Mouse (Mus musculus): Measurements from ENCODE around the gene Prdm16. TPM values are rescaled to one million over a fixed set of nuclear protein-coding genes. Genes with fewer than 3 reads are reported as not detected.

The Prdm16 gene
- polyA plus RNA-seq, 1 experiment from 2014 or later: 58.8 TPM

DNA sequence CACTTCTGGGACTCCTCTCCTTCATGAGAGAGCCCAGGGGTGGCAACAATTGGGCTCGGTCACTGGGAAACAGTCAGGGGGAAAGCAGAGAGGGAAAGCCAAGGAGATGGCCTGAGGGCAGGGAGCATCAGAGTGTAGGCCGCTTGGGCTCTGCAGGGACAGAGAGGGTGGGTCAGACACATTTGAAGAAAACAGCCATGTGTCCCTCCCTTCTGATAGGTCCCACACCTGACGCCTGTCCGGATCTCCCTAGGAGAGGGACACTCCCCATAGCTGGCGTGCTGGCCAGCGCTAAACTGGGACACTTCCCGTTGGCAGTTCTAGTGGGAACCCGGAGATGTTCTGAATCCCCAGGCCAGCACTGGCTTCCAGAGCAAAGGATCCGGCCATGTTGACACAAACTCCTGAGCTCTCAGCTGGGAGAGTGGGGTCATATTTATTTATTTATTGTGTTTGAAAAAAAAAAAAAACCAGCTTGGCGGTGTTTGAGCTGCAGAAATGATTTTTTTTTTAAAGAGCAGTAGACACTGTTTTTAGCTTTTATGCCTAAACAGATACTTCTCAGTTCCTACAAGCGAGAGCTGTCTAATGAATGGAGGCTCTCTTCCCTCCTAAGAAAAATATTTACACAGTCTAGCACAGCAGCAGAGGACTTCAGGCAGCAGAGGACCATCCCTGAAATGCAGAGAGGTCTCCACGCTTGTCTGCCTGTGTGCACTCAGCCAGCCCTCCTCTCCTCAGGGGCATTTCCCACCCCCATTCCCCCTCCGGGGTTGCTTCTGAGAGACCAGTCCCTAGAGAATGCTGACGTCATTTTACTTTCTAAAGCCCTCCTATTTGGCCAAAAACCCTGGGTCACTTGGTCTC, 154.7 kb downstream of the Prdm16 start:
- no peak overlapping the region; the same call in 1 of the 2 replicates for H3K9ac ChIP-seq
- ATAC-seq (ENCODE audit: low FRiP score, low read depth): no peak
- H3K9me3 ChIP-seq: no peaks in the 10 kb centered on the region
- H3K4me2 ChIP-seq (replicated peaks): no peak overlapping the region
- H3K4me1 ChIP-seq: peaks cover 79% of the 10 kb centered on the region
- H3K4me3 ChIP-seq: no peak overlapping the region
- 58% methylated on average over 14 of the region's 14 CpGs for WGBS
- H3K27ac ChIP-seq: peak overlapping the region; percentile 22; the same call in 1 of the 2 replicates
- H3K27me3 ChIP-seq: 0 out of 2 replicates have a peak, but pooled peaks cover 5% of the 10 kb centered on the region
- no peaks in the 10 kb centered on the region for H3K36me3 ChIP-seq

DNA sequence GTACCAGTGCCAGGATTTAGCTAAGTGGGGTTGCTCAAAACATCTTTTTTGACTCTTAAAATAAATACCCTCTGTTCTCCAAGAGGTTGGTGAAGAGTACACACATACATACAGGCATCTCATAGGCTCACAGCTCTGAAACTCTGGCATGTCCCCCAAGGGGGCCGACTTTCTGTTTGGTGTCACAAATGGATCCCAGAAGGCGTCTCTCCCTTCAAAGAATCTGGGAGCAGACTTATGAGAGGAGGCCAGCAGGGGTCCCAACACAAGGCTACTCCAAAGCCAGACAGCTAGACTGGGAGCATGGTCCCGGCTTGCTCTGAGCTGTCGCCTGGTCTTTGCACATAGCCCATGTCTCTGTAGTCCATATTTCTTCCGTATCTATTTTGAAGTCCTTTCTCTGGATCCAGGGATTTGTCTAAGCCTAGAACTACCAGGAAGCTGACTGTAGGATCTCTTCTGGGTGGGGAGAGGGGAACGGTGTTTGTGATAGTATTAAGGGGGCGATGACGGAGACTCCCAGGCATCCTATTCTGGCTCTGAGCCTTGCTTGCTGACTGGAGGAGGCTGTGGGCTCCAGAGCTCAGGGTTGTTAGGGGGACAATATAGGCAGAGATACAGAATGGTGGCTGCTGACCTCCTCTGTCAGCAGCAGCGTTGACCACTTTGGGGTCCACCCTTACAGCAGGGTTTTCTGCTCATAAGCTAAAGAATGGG, 156.0 kb downstream of the Prdm16 start:
- Histone ChIP-seq H3K27me3 (peaks cover 10% of the 10 kb centered on the region; the same call in 1 of the 2 replicates), H3K4me2 (replicated peaks) (no peak overlapping the region), H3K9ac (no peak overlapping the region), H3K27ac (peak overlapping the region; percentile 44; the same call in 1 of the 2 replicates), H3K36me3 (no peaks in the 10 kb centered on the region), H3K4me3 (no peak overlapping the region), H3K4me1 (peaks cover 81% of the 10 kb centered on the region), H3K9me3 (no peaks in the 10 kb centered on the region)
- 49% methylated on average over 9 of the region's 9 CpGs for WGBS
- no peak for ATAC-seq (ENCODE audit: low FRiP score, low read depth)

DNA sequence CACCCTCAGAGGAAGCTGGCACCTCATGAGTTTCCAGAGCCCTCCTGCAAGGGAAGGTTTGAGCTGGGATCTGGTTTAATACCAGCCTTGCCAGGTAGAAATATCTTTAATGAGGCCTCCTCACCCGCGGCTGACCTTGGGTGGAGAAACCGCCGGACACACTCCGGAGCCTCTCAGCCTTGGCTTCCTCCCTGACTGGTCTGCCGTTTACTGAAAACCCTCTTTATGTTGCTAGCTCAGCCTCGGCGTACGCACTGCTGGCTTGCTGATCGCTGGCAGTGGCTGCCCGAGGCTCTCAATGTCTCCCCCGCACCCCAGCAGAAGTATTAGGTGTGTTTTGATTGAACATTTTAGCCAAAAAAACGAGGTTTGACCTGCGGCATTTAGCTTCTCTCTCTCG, 156.5 kb downstream of the Prdm16 start:
- ATAC-seq (ENCODE audit: low FRiP score, low read depth): no peak
- H3K4me3 ChIP-seq: no peak overlapping the region
- 56% methylated on average over 15 of the region's 15 CpGs for WGBS
- H3K27me3 ChIP-seq: peaks cover 12% of the 10 kb centered on the region; the same call in 1 of the 2 replicates
- H3K36me3 ChIP-seq: no peaks in the 10 kb centered on the region
- H3K9me3 ChIP-seq: no peaks in the 10 kb centered on the region
- peaks cover 80% of the 10 kb centered on the region for H3K4me1 ChIP-seq
- H3K9ac ChIP-seq: no peak overlapping the region
- no peak overlapping the region for H3K27ac ChIP-seq
- H3K4me2 ChIP-seq (replicated peaks): no peak overlapping the region

DNA sequence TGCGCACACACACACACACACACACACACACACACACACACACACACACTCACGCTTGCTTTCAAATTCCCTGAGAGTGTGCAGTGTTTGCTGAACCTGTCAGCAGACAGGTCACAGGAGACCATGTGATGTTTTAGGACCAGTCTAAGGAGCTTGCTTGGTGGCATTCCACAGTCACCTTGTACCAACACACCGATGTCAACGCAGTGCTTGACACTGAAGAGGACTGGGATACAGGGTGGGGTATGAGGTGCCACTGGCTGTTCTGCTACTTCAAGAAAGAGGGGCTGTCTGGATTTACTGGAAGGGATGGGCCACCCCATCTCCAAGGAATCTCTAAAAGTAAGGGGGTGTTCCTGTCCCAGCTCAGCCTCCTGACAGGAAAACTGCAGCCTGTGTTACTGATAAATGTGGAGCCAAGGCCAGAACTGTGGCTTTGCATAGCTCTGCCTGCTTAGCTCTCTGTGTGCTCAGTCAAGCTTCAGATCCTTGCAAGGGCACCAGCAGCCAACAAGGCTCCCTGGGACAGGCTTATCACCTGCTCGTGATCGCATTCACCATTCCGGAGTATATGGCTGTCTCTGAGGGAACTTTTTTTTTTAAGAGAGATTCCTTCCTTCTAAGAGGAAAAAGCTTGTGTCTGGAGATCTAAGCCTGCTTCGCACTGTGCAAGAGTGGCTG, 157.6 kb downstream of the Prdm16 start:
- H3K27ac ChIP-seq: no peak overlapping the region
- no peak overlapping the region for H3K4me3 ChIP-seq
- no peaks in the 10 kb centered on the region for H3K9me3 ChIP-seq
- peaks cover 75% of the 10 kb centered on the region for H3K4me1 ChIP-seq
- no peak for ATAC-seq (ENCODE audit: low FRiP score, low read depth)
- H3K27me3 ChIP-seq: peaks cover 20% of the 10 kb centered on the region
- H3K36me3 ChIP-seq: 0 out of 2 replicates have a peak, but pooled peaks cover 3% of the 10 kb centered on the region
- H3K4me2 ChIP-seq (replicated peaks): no peak overlapping the region
- no peak overlapping the region for H3K9ac ChIP-seq
- 87% methylated on average over 8 of the region's 8 CpGs for WGBS

DNA sequence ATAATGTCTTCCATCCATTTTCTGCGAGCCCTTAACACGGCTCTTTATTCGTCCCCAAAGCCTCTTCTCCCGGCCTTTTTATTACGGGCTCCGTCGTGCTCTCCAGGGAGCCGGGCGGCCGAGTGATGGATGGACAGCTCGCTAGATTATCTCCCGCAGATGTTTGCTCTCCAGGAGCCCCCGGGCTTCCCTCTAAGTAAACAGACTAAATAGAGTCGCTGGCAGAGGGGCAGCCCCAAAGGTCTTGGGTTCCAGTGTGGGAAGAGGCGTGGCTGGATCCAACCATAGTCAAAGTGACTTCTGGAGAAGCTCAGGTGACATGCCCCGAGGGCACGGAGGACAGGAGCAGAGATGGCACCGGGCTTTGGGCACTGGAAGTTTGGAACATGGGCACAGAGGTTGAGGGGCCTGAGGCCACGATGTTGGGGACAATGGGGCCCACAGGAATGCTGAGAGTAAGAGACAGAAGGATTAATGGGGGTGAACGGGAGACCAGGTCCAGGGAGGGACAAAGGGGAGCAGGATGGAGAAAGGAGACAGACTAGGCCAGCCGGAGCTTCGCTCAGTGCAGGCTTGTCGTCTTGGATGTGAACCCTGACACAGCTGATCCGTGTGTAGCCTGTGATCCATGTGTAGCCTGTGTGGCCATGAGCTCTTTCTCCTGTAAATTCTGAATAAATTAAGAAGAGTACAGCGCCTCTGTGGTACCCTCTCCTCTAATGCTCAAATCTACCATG, 162.9 kb downstream of the Prdm16 start:
- Histone ChIP-seq H3K4me3 (no peak overlapping the region), H3K27me3 (peaks cover 24% of the 10 kb centered on the region), H3K4me2 (replicated peaks) (no peak overlapping the region), H3K27ac (no peak overlapping the region), H3K9me3 (no peaks in the 10 kb centered on the region), H3K4me1 (peaks cover 70% of the 10 kb centered on the region), H3K9ac (no peak overlapping the region), H3K36me3 (0 out of 2 replicates have a peak, but pooled peaks cover 3% of the 10 kb centered on the region)
- WGBS: 24% methylated on average over 25 of the region's 25 CpGs
- no peak for ATAC-seq (ENCODE audit: low FRiP score, low read depth)

DNA sequence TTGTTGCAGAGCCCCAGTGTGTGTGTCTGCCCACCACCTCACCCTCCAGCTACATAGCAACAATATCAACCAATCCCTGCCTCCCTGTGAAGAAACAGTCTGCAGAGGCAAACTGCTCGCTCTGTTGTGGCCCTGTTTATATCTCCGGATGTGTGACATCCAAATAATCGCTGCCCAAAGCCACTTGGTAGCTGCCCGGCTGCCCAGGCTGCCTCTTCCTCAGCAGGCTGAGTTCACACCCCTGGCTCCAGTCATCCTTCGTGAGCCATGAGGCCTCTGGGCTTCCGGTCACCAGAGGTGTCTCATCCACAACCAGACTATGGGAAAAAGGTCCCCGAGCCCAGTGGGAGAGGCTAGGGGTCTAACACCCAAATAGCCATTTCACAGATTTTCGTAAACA, 164.1 kb downstream of the Prdm16 start:
- ATAC-seq (ENCODE audit: low FRiP score, low read depth): no peak
- Histone ChIP-seq H3K4me2 (replicated peaks) (no peak overlapping the region), H3K9me3 (no peaks in the 10 kb centered on the region), H3K27me3 (peaks cover 24% of the 10 kb centered on the region), H3K27ac (no peak overlapping the region), H3K36me3 (0 out of 2 replicates have a peak, but pooled peaks cover 3% of the 10 kb centered on the region), H3K4me1 (peaks cover 63% of the 10 kb centered on the region), H3K9ac (no peak overlapping the region), H3K4me3 (no peak overlapping the region)
- 26% methylated on average over 8 of the region's 8 CpGs for WGBS

DNA sequence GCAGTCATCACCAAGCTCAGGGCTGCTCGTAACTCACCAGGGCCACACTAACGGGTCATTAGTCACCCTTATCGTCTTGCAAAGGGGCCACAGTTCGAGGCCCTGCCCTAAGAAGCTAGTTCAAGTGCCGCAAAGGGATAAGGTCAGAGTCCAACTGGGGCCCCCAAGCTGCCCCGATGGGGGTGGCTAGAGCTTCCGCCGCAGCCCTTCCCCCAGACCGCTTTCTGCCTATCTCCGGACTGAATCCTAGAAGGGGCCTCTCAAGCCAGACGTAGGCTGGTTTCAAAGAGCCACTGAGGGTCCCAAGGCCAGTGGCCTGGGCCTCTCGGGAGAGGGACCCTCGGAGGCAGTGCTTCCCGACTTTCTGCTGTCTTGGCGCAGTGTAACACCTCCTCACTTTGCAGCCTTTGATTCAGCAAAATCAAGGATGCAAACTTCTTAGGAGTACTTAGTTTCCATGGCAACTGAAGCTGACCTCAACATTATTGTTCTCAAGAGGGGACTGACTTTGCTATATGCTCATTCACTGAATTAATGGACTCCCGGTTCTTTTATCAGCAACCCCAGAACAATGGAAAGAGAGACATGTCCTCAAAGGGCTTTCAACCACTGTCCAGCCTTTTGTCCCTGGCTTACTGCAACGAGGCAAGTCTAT, 165.1 kb downstream of the Prdm16 start:
- 19% methylated on average over 17 of the region's 17 CpGs for WGBS
- Histone ChIP-seq H3K27me3 (peaks cover 24% of the 10 kb centered on the region), H3K4me3 (no peak overlapping the region), H3K4me1 (peaks cover 61% of the 10 kb centered on the region), H3K36me3 (0 out of 2 replicates have a peak, but pooled peaks cover 3% of the 10 kb centered on the region), H3K4me2 (replicated peaks) (peak overlapping the region; percentile 14; the same call in 1 of the 2 replicates), H3K9ac (no peak overlapping the region), H3K27ac (no peak overlapping the region), H3K9me3 (no peaks in the 10 kb centered on the region)
- ATAC-seq (ENCODE audit: low FRiP score, low read depth): no peak

DNA sequence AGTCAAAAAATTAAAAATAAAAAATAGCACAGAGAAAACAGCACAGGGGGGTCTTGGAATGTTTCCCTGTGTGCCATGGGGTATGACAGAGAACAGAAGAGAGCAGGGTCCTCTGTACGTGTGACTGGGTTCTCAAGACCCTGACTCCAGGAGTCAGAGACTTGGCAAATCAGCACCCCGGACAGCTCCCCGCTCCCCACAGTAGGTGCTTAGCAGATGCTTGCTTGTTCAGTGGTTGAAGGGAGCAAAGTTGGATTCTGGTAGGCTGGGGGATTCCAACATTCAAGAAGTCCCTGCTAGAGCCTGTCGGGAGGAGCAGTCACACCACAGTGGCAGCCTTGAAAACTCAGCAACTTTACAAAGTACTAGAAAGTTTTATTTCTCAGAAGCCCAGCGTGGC, 170.4 kb downstream of the Prdm16 start:
- Histone ChIP-seq H3K4me2 (replicated peaks) (no peak overlapping the region), H3K4me3 (no peak overlapping the region), H3K9me3 (no peaks in the 10 kb centered on the region), H3K36me3 (no peaks in the 10 kb centered on the region), H3K9ac (no peak overlapping the region), H3K4me1 (peaks cover 36% of the 10 kb centered on the region), H3K27me3 (0 out of 2 replicates have a peak, but pooled peaks cover 2% of the 10 kb centered on the region), H3K27ac (no peak overlapping the region)
- 29% methylated on average over 5 of the region's 5 CpGs for WGBS
- ATAC-seq (ENCODE audit: low FRiP score, low read depth): no peak

DNA sequence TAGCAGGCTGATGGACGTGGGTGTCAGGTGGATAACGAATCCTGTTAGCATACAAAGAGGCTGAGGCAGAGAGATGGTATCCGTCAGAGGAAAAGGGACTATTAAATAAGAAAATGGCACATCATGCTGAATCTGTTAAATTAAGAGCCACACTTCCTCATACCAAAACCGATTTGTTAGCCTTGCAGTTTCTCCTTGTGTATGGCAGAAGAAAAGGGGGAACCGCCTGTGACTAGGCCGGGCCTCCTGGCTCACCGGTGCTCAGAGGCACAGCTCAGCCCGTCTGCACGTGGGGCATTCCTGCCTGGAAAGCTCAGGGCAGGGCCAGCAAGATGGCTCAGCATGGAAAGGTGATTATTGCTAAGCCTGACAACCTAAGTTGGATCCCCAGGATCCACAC, 171.6 kb downstream of the Prdm16 start:
- no peak overlapping the region for H3K9ac ChIP-seq
- 75% methylated on average over 9 of the region's 9 CpGs for WGBS
- H3K27ac ChIP-seq: no peak overlapping the region
- no peak for ATAC-seq (ENCODE audit: low FRiP score, low read depth)
- peaks cover 26% of the 10 kb centered on the region; the same call in 1 of the 2 replicates for H3K4me1 ChIP-seq
- no peak overlapping the region for H3K4me2 ChIP-seq (replicated peaks)
- H3K27me3 ChIP-seq: 0 out of 2 replicates have a peak, but pooled peaks cover 2% of the 10 kb centered on the region
- no peaks in the 10 kb centered on the region for H3K9me3 ChIP-seq
- H3K36me3 ChIP-seq: no peaks in the 10 kb centered on the region
- H3K4me3 ChIP-seq: no peak overlapping the region

DNA sequence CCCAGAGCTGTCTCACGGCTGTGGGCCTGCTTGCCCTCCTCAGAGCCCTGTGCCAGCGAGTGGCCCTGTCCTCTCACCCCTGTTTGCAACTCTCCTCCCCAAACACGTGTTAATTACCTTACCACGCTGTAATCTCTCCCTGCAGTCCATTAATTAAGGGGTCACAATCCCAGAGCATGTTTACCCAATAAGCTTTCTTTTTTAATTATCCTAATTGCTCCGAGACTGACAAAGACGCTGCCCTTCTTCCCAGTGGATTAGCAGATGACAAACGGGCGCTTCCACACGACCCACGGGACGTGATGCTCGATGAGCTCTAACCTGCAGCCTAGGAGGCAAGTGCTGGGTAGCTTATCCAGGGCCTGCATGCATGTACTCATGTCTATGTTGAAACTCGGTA, 176.7 kb downstream of the Prdm16 start:
- Histone ChIP-seq H3K4me3 (no peak overlapping the region), H3K36me3 (no peaks in the 10 kb centered on the region), H3K27me3 (peaks cover 2% of the 10 kb centered on the region; the same call in 1 of the 2 replicates), H3K4me1 (peaks cover 39% of the 10 kb centered on the region), H3K9me3 (no peaks in the 10 kb centered on the region), H3K4me2 (replicated peaks) (no peak overlapping the region), H3K27ac (no peak overlapping the region), H3K9ac (no peak overlapping the region)
- WGBS: 43% methylated on average over 13 of the region's 13 CpGs
- no peak for ATAC-seq (ENCODE audit: low FRiP score, low read depth)

DNA sequence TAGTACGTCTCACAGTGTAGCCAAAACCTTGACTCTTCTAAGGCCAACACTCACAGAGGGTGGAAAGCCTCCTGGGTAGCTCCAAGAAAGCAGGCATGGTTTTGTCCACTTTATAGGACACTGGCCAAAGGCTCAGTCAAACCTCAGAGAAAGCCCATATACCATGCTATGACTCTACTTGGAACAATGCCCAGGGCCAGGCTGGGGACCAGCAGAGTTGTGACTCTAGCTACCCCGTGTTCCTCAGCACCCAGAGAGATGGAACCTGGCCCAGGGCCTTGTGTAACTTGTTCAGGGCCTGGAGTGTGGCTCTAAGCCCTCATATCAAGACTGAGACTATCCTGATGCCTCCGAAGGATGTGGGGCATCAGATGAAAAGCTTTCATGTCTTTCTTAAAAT, 178.9 kb downstream of the Prdm16 start:
- H3K4me2 ChIP-seq (replicated peaks): no peak overlapping the region
- peaks cover 3% of the 10 kb centered on the region; the same call in 1 of the 2 replicates for H3K27me3 ChIP-seq
- peaks cover 39% of the 10 kb centered on the region for H3K4me1 ChIP-seq
- H3K9me3 ChIP-seq: no peaks in the 10 kb centered on the region
- H3K9ac ChIP-seq: no peak overlapping the region
- 85% methylated on average over 3 of the region's 3 CpGs for WGBS
- no peak for ATAC-seq (ENCODE audit: low FRiP score, low read depth)
- no peak overlapping the region for H3K4me3 ChIP-seq
- no peaks in the 10 kb centered on the region; the same call in 1 of the 2 replicates for H3K36me3 ChIP-seq
- no peak overlapping the region for H3K27ac ChIP-seq

All from limb, embryonic 13.5 days (tissue).